Mouse (Mus musculus): ENCODE measurements around the gene Ypel4. TPM values are rescaled to one million over a fixed set of nuclear protein-coding genes. Genes with fewer than 3 reads are reported as not detected.
A peak's percentile ranks its signal among the peaks of the same experiment; 100 is the strongest.

Gene Ypel4
- polyA plus RNA-seq, 1 experiment from 2014 or later: 1.6 TPM

GRCm38 (mm10) chr2:84732394-84732793, 1.5 kb upstream of the Ypel4 start:
- H3K9ac ChIP-seq (ENCODE audit: low read length): no peak overlapping the region
- no peaks in the 10 kb centered on the region for H3K9me3 ChIP-seq (ENCODE audit: control insufficient read depth, low read length)
- no peaks in the 10 kb centered on the region for H3K36me3 ChIP-seq (ENCODE audit: control insufficient read depth, insufficient read depth, low read length)
- H3K27ac ChIP-seq (replicated peaks): no peak overlapping the region
- DNase-seq (ENCODE audit: low spot score) (no peak), ATAC-seq (ENCODE audit: low FRiP score, low TSS enrichment) (no peak)
- peaks cover 3% of the 10 kb centered on the region; the same call in 1 of the 2 replicates for H3K4me1 ChIP-seq (replicated peaks; ENCODE audit: control insufficient read depth, insufficient read depth)
- no peak overlapping the region for H3K4me2 ChIP-seq (replicated peaks; ENCODE audit: low read depth)
- 0 out of 2 replicates have a peak, but pooled peaks cover 2% of the 10 kb centered on the region for H3K27me3 ChIP-seq (ENCODE audit: control insufficient read depth, insufficient read depth, low read length)
- 62% methylated on average over 1 of the region's 1 CpGs for WGBS
- no peak overlapping the region for H3K4me3 ChIP-seq (ENCODE audit: low read depth, low read length)
- TF ChIP-seq EP300 (optimal IDR thresholded peaks at IDR 0.05) (no peak), CTCF (IDR thresholded peaks at IDR 0.05; ENCODE audit: low read depth) (no peak)

GRCm38 (mm10) chr2:84734351-84734864, 550 bp downstream of the Ypel4 start:
- DNase-seq (ENCODE audit: low spot score): no peak
- under 1% methylated on average over 11 of the region's 11 CpGs for WGBS
- 0 out of 2 replicates have a peak overlapping the region, but pooled peaks have one; percentile 24 for H3K27ac ChIP-seq (replicated peaks)

GRCm38 (mm10) chr2:84734919-84735318, 1.1 kb downstream of the Ypel4 start:
- H3K36me3 ChIP-seq (ENCODE audit: control insufficient read depth, insufficient read depth, low read length): no peaks in the 10 kb centered on the region
- H3K4me3 ChIP-seq (ENCODE audit: low read depth, low read length): peak overlapping the region; percentile 32
- H3K4me1 ChIP-seq (replicated peaks; ENCODE audit: control insufficient read depth, insufficient read depth): peaks cover 5% of the 10 kb centered on the region
- no peak overlapping the region for H3K27ac ChIP-seq (replicated peaks)
- H3K27me3 ChIP-seq (ENCODE audit: control insufficient read depth, insufficient read depth, low read length): 0 out of 2 replicates have a peak, but pooled peaks cover 2% of the 10 kb centered on the region
- H3K4me2 ChIP-seq (replicated peaks; ENCODE audit: low read depth): peak overlapping the region; percentile 54
- no peaks in the 10 kb centered on the region for H3K9me3 ChIP-seq (ENCODE audit: control insufficient read depth, low read length)
- 0% methylated on average over 2 of the region's 2 CpGs for WGBS
- DNase-seq (ENCODE audit: low spot score) (no peak), ATAC-seq (ENCODE audit: low FRiP score, low TSS enrichment) (no peak)
- H3K9ac ChIP-seq (ENCODE audit: low read length): peak overlapping the region; percentile 32
- TF ChIP-seq EP300 (optimal IDR thresholded peaks at IDR 0.05) (no peak), CTCF (IDR thresholded peaks at IDR 0.05; ENCODE audit: low read depth) (no peak)

More at GRCm38 (mm10) chr2:84734351-84734864, 550 bp downstream of the Ypel4 start:
- peaks cover 5% of the 10 kb centered on the region for H3K4me1 ChIP-seq (replicated peaks; ENCODE audit: control insufficient read depth, insufficient read depth)
- 0 out of 2 replicates have a peak, but pooled peaks cover 2% of the 10 kb centered on the region for H3K27me3 ChIP-seq (ENCODE audit: control insufficient read depth, insufficient read depth, low read length)
- H3K9ac ChIP-seq (ENCODE audit: low read length): peak overlapping the region; percentile 32
- peak overlapping the region; percentile 32 for H3K4me3 ChIP-seq (ENCODE audit: low read depth, low read length)
- ATAC-seq (ENCODE audit: low FRiP score, low TSS enrichment): no peak; the same call in 1 of the 2 replicates
- TF ChIP-seq CTCF (IDR thresholded peaks at IDR 0.05; ENCODE audit: low read depth) (no peak), EP300 (optimal IDR thresholded peaks at IDR 0.05) (no peak)
- peak overlapping the region; percentile 54 for H3K4me2 ChIP-seq (replicated peaks; ENCODE audit: low read depth)
- no peaks in the 10 kb centered on the region for H3K9me3 ChIP-seq (ENCODE audit: control insufficient read depth, low read length)
- no peaks in the 10 kb centered on the region for H3K36me3 ChIP-seq (ENCODE audit: control insufficient read depth, insufficient read depth, low read length)

GRCm38 (mm10) chr2:84735346-84735920, 1.6 kb downstream of the Ypel4 start:
- H3K27ac ChIP-seq (replicated peaks): no peak overlapping the region
- DNase-seq (ENCODE audit: low spot score) (no peak), ATAC-seq (ENCODE audit: low FRiP score, low TSS enrichment) (no peak)
- peaks cover 5% of the 10 kb centered on the region for H3K4me1 ChIP-seq (replicated peaks; ENCODE audit: control insufficient read depth, insufficient read depth)
- no peak for TF ChIP-seq CTCF (IDR thresholded peaks at IDR 0.05; ENCODE audit: low read depth)
- no peak for TF ChIP-seq EP300 (optimal IDR thresholded peaks at IDR 0.05)
- H3K4me2 ChIP-seq (replicated peaks; ENCODE audit: low read depth): no peak overlapping the region; the same call in 1 of the 2 replicates
- WGBS: 19% methylated on average over 7 of the region's 7 CpGs
- H3K9ac ChIP-seq (ENCODE audit: low read length): no peak overlapping the region
- H3K36me3 ChIP-seq (ENCODE audit: control insufficient read depth, insufficient read depth, low read length): no peaks in the 10 kb centered on the region
- H3K9me3 ChIP-seq (ENCODE audit: control insufficient read depth, low read length): no peaks in the 10 kb centered on the region
- H3K4me3 ChIP-seq (ENCODE audit: low read depth, low read length): no peak overlapping the region
- H3K27me3 ChIP-seq (ENCODE audit: control insufficient read depth, insufficient read depth, low read length): 0 out of 2 replicates have a peak, but pooled peaks cover 2% of the 10 kb centered on the region

- no peak for DNase-seq (ENCODE audit: low spot score)
- 5% methylated on average over 27 of the region's 27 CpGs for WGBS
Measured at GRCm38 (mm10) chr2:84736312-84737161, 2.7 kb downstream of the Ypel4 start.

More at GRCm38 (mm10) chr2:84736312-84737161, 2.7 kb downstream of the Ypel4 start:
- Histone ChIP-seq H3K9ac (ENCODE audit: low read length) (no peak overlapping the region; the same call in 1 of the 2 replicates), H3K27me3 (ENCODE audit: control insufficient read depth, insufficient read depth, low read length) (0 out of 2 replicates have a peak, but pooled peaks cover 2% of the 10 kb centered on the region), H3K27ac (replicated peaks) (no peak overlapping the region), H3K36me3 (ENCODE audit: control insufficient read depth, insufficient read depth, low read length) (no peaks in the 10 kb centered on the region), H3K4me2 (replicated peaks; ENCODE audit: low read depth) (peak overlapping the region; percentile 29; the same call in 1 of the 2 replicates), H3K4me3 (ENCODE audit: low read depth, low read length) (0 out of 2 replicates have a peak overlapping the region, but pooled peaks have one; percentile 4), H3K9me3 (ENCODE audit: control insufficient read depth, low read length) (no peaks in the 10 kb centered on the region), H3K4me1 (replicated peaks; ENCODE audit: control insufficient read depth, insufficient read depth) (peaks cover 6% of the 10 kb centered on the region)
- ATAC-seq (ENCODE audit: low FRiP score, low TSS enrichment): no peak
- no peak for TF ChIP-seq CTCF (IDR thresholded peaks at IDR 0.05; ENCODE audit: low read depth)
- TF ChIP-seq EP300 (optimal IDR thresholded peaks at IDR 0.05): no peak
